Mouse (Mus musculus) left cerebral cortex, postnatal 14 days (tissue): ENCODE measurements at regions not wholly inside any gene's neighbourhood (a gene's known extent, or its start where the extent isn't known, plus 50 kb on each side); places are given as distances from the start of the nearest gene placed in this dataset.

Experiments used
- DNase-seq, 2 experiments: peaks; one replicate each; pipeline ENCODE4 v3.0.0; 2021 to 2022; ENCODE audit warnings: low spot score in 2 of 2, mixed read lengths in 1 of 2
- intact Hi-C: fragments of 180-260 bp; cut with DNase I; formaldehyde crosslinking; loops from one replicate; pipeline ENCODE4 v1.15.1; 2025

GRCm38 (mm10) chr9:31794911-31795310, 118.4 kb downstream of the Barx2 start:
- peak; percentile 27 to 57 for DNase-seq
- intact Hi-C loops: no loop called here

- intact Hi-C loops: no loop called here
These were observed 137.3 kb downstream of the Barx2 start for GRCm38 (mm10) chr9:31775956-31776355.

GRCm38 (mm10) chr9:31765401-31765800, 147.9 kb downstream of the Barx2 start:
- intact Hi-C loops: no loop called here
- no peak for DNase-seq

More at GRCm38 (mm10) chr9:31775956-31776355, 137.3 kb downstream of the Barx2 start:
- no peak for DNase-seq

GRCm38 (mm10) chr9:31757894-31758561, 155.2 kb downstream of the Barx2 start:
- intact Hi-C loops: no loop called here
- DNase-seq: peak in 1 of 2 experiments; percentile 10

- peak in 1 of 2 experiments; percentile 5 for DNase-seq
- intact Hi-C loops: no loop called here
These were observed 182.8 kb downstream of the Barx2 start for GRCm38 (mm10) chr9:31730443-31730842.

GRCm38 (mm10) chr9:31719309-31719708, 194.0 kb downstream of the Barx2 start:
- intact Hi-C loops: no loop called here
- DNase-seq: no peak

- intact Hi-C loops: no loop called here
- no peak for DNase-seq
These were observed 203.2 kb downstream of the Barx2 start for GRCm38 (mm10) chr9:31710022-31710421.

GRCm38 (mm10) chr9:31706688-31707087, 206.6 kb downstream of the Barx2 start:
- intact Hi-C loops: no loop called here
- no peak for DNase-seq

GRCm38 (mm10) chr9:31690921-31691475, 222.3 kb downstream of the Barx2 start:
- DNase-seq: no peak
- intact Hi-C loops: no loop called here

GRCm38 (mm10) chr9:31688398-31688705, 224.1 kb upstream of the Tmem45b start:
- DNase-seq: no peak
- intact Hi-C loops: loop anchor here (10.0 kb wide), 1 partner anchor 226 kb away; the partner anchor contains the start of gene Barx2

- intact Hi-C loops: loop anchor here (10.0 kb wide), 1 partner anchor 227 kb away; the partner anchor contains the start of gene Barx2
- no peak for DNase-seq
These were observed 223.6 kb upstream of the Tmem45b start for GRCm38 (mm10) chr9:31687686-31688397.

GRCm38 (mm10) chr9:31686466-31686865, 222.2 kb upstream of the Tmem45b start:
- intact Hi-C loops: loop anchor here (10.0 kb wide), 1 partner anchor 228 kb away; the partner anchor contains the start of gene Barx2

GRCm38 (mm10) chr9:31684812-31685188, 220.5 kb upstream of the Tmem45b start:
- intact Hi-C loops: loop anchor here (10.0 kb wide), 1 partner anchor 230 kb away; the partner anchor contains the start of gene Barx2
- DNase-seq: no peak

More at GRCm38 (mm10) chr9:31686466-31686865, 222.2 kb upstream of the Tmem45b start:
- DNase-seq: no peak

- no peak for DNase-seq
- intact Hi-C loops: loop anchor here (10.0 kb wide), 1 partner anchor 231 kb away; the partner anchor contains the start of gene Barx2
These were observed 220.0 kb upstream of the Tmem45b start for GRCm38 (mm10) chr9:31684099-31684811.

GRCm38 (mm10) chr9:31683302-31684081, 219.2 kb upstream of the Tmem45b start:
- no peak for DNase-seq
- intact Hi-C loops: loop anchor here (10.0 kb wide), 1 partner anchor 231 kb away; the partner anchor contains the start of gene Barx2

GRCm38 (mm10) chr9:31682893-31683292, 218.6 kb upstream of the Tmem45b start:
- intact Hi-C loops: loop anchor here (10.0 kb wide), 1 partner anchor 232 kb away; the partner anchor contains the start of gene Barx2
- no peak for DNase-seq

GRCm38 (mm10) chr9:31677150-31677549, 212.9 kb upstream of the Tmem45b start:
- intact Hi-C loops: no loop called here
- peak in 1 of 2 experiments; percentile 13 for DNase-seq

GRCm38 (mm10) chr9:31659026-31659425, 194.8 kb upstream of the Tmem45b start:
- no peak for DNase-seq
- intact Hi-C loops: no loop called here

GRCm38 (mm10) chr9:31657612-31658011, 193.3 kb upstream of the Tmem45b start:
- no peak for DNase-seq
- intact Hi-C loops: no loop called here
